Mouse (Mus musculus) megakaryocyte, embryonic 14.5 days (primary cell): ENCODE measurements around the gene Phlda2.

Experiments
- FLI1 ChIP-seq: IDR thresholded peaks from 2 replicates; pipeline ENCODE4 v1.6.1; 2012; ENCODE audit warnings: low read length, inconsistent platforms, mixed read lengths
- GATA1 ChIP-seq: IDR thresholded peaks from 3 replicates; pipeline ENCODE4 v1.6.1; 2012; ENCODE audit warnings: mixed read lengths, low read length, inconsistent platforms, borderline replicate concordance

DNA sequence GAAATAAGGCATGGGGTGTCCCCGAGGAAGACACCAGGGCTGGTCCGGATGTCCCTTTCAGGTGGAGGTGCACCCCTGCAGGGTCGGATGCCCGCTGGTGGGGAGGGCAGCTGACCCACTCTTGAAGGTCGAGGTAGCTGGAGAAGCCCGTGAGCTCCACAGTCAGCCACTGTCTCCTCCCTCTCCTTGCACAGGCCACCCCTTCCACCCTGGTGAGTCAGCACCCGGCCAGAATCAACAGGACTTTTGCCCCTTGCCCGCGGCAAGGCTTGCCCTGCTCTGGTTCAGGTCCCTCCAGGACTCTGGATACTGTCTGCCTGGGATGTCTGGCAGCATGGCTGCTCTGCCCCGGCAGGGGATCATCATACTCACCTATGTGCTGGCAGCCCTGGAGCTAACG lies 27.1 kb downstream of the Phlda2 start:
- TF ChIP-seq GATA1: no peak
- TF ChIP-seq FLI1: no peak
